Mouse (Mus musculus): ENCODE results near the gene Retreg3. TPM values are rescaled to one million over a fixed set of nuclear protein-coding genes. Genes with fewer than 3 reads are reported as not detected.
"Not testable (repeated sequence)": the region's sequence is repeated elsewhere in the genome, so short reads cannot be mapped to it uniquely, and the experiment has no call there.

The Retreg3 gene
- total RNA-seq, 2 experiments from 2014 or later = 57.1 to 61.1 TPM

DNA sequence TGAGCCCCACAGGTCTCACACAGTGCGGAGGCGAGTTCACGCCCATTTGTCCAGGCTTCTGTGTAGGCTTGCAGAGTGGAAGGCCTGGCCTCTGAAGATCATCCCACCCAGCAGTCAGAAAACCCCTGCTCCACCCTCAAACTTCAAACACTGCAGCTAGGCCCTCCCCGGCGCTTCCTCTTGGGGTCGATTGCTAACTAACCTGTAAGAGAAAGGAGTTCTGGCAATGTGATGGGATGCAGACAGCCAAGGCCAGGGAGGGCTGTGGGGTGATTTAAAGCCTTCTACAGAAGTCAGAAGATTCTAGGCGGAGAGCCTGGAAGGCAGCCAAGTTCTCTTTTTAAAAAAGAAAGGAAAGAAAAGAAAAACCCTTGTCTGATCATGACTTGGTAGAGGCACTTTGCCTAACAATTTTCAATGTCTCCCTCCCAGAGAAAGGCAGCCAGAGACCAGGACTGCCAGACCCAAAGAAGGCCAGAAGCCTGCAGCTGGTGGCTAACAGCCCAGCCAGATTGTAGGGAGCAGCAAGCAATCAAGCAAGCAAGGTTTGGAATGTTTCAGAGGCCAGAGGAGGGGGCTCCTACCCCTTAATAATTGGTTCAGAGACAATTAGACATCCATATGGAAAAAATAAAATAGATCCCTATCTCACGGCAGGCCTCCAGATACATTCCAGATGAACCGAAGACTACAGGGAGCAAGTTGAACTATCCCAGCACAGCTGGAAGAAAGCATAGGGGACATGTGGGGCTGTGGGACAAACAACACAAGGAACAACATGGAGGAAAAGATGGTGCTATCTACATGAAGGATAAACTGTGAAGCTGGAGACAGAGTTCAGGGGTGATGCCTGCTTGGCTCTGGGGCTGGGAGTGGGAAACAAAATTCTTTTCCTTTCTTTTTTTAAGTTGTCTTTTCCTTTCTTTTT lies 29.7 kb upstream of the Retreg3 start:
- no peak for DNase-seq (ENCODE audit: low spot score in 2 of 2)

DNA sequence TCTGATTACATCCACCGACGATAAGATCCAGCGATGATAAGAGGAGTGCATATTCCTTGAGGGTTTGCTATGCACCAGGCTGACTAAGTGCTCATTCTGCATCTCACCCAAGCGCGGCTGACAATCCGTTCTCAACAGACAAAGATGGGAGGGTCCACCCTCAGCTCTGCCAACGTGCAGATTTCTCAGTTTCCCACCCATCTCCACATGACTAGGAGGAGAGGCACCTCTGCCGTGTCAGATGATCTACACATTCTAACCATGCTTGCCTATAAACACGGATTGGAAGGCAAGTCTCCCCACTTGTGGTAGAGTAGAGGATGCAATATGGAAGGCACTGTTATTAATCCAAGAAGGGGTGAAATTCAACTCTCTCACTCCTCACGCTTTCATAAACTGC lies 29.1 kb upstream of the Retreg3 start:
- DNase-seq (ENCODE audit: low spot score in 2 of 2) = no peak

DNA sequence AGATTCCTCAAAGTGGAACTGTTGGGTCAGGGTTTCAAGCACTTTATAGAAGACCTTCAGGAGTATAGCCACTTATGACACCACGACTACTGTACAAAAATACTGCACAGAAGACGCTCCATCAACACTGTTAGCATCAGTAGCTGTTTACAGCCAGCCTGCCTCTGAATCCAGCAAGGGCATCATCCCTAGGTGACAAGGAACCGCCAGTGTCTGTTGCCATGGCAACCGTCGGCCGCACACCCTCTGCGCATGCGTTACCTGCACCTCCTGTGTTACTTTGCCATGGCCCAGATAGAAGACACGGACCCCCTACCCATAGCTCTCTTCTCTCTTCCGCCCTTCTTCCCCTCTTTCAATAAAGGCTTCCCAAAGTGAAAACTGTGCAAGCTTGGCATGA lies 26.7 kb upstream of the Retreg3 start:
- DNase-seq (ENCODE audit: low spot score in 2 of 2) = no peak

DNA sequence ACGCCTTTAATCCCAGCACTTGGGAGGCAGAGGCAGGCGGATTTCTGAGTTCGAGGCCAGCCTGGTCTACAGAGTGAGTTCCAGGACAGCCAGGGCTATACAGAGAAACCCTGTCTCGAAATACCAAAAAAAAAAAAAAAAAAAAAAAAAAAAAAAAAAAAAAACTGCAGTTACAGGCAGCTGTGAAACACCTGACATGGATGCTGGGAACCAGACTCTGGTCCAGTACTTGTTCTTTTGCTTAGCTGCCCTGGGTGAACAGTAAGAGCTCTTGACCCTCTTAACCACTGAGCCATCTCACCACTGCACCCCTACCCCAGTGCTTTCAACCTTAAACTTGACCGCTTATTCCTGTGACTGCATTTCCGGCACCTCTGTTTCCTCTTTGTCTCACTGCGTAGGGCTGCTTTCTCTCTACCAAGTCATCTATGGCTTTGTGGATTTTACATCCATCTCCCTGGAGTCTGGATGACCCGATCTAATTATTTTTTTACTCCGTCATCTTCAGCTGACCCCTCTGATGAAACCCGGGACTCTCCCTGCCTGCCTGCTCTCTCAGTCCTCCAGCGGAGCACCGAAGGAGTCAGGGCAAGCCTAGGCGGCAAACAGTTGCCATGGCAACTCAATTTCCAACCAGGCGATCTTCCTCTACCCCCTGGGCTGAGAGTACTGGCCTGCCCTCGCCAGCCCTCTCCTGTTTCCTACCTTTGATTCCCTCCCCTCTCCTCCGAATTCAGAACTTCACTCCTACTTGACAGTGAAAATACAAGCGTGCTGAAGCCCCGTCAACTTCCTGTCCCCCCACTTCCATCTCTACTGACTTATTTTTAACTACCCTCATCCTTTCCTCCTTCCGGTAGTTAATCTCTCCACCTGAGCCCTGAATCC lies 23.9 kb upstream of the Retreg3 start:
- peak in 1 of 2 experiments; percentile 43 for DNase-seq (ENCODE audit: low spot score in 2 of 2)

DNA sequence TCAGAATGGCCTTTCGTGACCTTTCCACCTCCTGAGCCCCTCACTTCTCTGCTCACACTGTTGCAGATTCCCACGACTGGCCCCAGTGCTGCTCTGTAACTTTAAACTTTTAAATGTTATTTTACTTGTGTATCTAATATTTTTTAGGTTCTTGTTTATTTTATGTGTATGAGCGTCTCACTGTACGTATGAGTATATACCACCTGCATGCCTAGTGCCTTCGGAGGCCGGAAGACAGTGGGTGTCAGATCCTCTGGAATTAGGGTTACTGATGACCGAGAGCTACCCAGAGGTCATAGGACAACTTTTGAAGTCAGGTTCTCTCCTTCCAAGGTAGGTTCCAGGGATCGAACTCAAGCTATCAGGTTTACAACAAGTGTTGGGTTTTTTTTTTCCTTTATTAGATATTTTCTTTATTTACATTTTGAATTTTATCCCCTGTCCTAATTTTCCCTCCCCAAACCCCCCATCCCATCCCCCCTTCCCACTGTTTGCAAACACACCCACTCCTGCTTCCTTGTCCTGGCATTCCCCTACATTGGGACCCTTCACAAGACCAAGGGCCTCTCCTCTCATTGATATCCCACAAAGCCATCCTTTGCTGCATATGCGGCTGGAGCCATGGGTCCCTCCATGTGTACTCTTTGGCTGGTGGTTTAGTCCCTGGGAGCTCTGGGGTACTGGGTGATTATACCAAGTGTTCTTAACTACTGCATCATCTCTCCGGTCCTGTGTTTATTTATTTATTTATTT lies 22.7 kb upstream of the Retreg3 start:
- no peak for DNase-seq (ENCODE audit: low spot score in 2 of 2)

DNA sequence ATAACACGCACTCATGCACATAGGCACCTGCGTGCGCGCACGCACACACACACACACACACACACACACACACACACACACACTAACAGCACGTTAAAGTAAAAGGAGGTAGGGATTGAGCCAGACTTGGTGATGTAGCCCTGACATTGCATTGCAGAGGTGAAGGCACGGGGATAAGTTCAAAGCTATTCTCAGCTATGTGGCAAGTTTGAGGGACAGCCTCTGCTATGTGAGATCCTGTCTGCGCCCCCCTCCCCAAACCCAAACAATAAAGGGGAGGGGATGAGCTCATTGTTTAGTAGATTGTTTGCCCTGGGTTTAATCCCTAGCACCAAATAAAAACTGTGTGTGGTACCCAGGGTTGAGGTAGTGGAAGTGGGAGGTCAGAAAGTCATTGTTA lies 21.4 kb upstream of the Retreg3 start:
- DNase-seq (ENCODE audit: low spot score in 2 of 2) = no peak

DNA sequence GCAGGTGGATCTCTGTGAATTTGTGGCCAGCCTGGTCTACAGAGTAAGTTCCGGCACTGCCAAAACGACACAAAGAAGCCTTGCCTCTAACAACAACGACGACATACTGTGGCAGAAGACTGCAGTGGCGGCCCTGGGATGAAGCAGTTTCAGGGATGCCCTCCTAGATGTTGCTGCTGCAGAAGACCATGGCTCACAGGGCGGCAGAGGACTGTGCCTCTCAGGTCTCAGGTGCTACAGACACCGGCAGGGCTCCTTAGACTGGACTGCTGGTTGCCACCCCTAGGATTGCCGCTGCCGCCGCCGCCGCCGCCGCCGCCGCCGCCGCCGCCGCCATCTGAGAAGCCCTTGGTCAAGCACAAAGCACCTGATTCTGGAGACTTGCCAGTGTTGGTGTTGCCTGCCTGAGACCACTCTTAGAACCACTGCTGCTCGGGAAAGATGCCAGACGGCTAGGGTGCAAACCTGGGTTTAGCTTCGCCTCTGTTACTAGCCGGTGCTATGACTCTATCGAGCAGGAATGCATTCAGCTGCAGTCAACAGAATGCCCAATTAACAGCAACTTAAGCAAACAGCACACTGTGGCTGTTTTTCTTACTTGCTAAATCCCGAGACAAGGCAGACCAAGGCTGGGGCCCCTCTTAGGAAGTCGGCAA lies 20.6 kb upstream of the Retreg3 start:
- DNase-seq (ENCODE audit: low spot score in 2 of 2) = no peak

DNA sequence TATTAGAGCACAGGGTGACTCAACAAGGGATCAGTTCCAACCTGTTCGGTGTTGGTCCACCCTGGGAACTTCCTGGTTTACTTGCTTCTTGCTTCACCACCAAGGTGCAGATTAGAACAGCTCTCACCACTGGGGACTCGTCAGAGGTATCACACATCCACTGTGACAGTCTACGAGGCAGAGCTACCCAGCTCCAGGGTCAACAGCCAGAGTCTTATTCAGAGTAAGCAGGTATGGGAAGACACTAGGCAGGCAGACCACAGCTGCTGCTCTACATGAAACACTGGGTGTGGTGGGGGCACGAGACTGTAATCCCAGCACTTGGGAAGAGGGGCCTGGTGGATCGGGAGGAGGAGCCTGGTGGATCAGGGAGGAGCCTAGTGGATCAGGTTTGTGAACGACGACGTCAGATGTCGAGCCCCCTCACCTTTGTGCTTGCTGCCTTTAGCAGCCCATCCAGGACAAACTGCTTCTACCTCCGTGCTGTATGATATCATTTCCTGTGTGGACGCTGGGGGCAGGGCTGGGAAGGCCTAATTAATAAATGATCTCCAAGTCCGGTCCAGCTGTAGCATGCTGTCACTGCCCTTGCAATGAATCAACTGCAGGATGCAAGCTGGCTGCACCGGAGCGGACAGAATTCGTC lies 19.0 kb upstream of the Retreg3 start:
- no peak for DNase-seq (ENCODE audit: low spot score in 2 of 2)

DNA sequence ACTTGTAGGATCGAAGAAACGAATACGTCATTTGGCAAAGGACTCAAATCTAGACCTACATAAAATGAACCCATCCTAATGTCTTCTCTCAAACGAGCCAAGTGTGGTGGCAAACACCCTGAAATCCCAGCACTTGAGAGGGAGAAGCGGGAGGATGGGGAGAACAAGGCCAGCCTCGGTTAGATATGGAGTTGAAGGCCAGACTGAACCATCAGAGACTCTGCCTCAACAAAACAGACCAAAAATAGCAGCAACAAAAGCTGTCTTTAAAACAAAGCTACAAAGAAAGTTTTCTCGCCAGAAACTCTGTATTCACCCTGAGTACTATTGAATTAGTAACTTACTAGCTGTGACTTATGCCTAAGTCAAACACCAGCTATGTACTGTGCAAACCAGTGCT lies 17.3 kb upstream of the Retreg3 start:
- no peak for DNase-seq (ENCODE audit: low spot score in 2 of 2)

DNA sequence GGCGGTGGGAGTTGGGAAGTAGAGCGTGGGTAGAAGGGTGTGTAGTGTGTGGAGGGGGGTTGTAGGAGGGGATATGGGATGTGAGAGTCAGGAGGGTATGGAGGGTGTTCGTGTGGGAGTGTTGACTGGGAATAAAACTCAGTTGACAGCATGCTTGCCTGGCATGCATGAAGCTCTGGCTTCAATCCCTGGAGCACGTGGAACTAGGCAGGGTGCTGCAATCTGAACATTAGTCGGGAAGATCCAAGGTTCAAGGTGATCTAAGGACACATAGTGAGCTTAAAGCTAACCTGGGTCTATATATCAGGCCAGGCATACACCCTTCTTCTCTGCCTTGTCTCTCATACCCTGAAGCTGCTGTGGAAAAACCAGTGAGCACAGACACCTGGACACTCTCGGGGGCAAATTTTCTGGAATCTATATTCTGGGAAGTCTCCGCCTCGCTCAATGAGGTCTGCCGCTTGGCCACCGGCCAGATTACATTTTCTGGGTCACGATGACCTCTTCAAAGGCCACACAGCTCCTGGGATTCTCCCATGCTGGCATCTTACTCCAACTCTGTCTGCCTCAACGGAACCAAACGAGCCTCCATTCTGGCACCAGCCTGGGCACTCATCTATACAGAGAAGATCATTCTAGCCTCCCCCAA lies 14.6 kb upstream of the Retreg3 start:
- DNase-seq (ENCODE audit: low spot score in 2 of 2) = peak in 1 of 2 experiments; percentile 48

DNA sequence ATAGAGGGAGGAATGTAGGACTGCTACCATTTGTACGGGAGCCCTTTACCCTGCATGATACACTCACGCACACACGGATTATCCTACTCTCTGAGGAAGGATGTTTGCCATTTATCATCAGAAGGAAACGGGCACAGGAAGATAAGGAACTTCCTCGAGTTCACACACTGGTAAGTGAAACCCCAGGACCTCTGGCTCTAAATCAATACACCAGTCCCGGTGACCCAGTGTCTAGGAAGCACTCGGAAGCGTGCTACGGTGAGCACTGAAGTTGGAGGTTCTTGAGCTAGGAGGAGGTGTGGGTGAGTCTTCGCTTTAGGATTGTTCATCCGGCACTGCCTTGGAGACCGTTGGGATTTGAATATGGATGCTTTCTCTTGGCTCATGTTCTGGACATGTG lies 13.3 kb upstream of the Retreg3 start:
- DNase-seq (ENCODE audit: low spot score in 2 of 2) = no peak

DNA sequence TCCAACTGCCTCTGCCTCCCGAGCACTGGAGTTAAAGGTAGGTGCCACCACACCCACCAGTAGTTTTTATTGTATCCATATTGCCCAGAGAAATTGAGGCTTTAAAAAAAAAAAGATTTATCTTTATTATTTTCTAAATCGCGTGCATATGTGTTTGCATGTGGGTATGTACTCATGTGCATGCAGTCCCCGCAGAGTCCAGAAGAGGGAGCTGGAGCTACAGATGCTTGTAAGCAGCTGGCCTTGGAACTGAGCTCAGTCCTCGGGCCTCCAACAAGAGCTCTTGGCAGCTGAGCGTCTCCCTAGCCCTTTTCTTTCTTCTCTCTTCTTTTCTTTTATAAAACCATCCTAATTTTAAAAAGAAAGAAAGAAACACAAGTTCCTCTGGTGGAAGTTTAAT lies 12.0 kb upstream of the Retreg3 start:
- DNase-seq (ENCODE audit: low spot score in 2 of 2) = no peak

DNA sequence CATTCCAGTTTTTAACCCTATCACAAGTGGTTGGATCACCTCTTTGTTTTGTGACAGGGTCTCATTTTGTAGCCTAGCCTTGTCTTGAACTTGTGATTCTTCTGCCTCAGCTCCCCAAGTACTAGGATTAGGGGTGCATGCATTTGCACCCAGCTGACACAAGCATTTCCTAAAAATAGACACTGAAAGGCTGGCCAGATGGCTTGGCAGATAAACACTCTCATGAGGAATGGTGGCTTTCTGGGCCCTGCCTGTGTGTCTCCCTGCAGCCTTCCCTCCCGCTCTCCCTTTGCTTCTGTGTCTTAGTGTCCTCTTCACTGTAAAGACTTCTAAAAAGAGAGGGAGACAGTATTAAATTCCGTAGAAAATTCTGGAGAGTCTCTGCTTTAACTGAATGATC lies 11.5 kb upstream of the Retreg3 start:
- no peak for DNase-seq (ENCODE audit: low spot score in 2 of 2)

DNA sequence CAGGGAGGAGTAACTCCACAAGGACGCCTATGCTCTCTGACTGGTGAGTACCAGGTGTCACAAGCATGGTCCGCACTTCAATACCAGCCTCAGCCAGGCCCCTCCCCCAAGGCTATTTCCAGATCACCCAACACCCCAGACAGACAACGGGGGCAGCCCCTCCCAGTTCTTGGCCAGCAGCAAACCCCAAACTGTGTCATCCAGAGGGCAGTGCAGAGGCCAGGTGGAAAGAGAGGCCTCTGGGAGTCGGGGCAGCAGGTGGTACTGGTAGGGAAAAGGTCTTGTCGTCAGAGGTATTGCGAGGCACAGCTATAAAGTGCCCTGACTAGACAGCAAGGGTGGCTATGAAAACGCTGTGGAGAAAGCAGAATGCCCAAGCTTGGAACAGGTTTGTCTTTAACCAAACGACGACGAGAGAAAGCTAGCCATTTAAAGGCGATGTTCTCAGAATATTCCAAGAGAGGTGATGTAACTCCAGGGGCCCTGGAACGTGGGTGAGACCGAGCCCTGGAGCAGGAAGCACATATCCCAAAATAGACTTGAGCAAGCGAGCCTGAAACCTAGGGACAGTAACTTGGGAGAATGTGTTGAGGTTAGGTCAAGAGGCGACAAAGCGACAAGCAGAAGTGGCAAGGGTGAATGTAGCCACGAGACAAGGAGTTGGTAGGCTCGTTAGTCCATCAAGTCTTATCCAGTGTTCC lies 10.5 kb upstream of the Retreg3 start:
- DNase-seq (ENCODE audit: low spot score in 2 of 2) = no peak

DNA sequence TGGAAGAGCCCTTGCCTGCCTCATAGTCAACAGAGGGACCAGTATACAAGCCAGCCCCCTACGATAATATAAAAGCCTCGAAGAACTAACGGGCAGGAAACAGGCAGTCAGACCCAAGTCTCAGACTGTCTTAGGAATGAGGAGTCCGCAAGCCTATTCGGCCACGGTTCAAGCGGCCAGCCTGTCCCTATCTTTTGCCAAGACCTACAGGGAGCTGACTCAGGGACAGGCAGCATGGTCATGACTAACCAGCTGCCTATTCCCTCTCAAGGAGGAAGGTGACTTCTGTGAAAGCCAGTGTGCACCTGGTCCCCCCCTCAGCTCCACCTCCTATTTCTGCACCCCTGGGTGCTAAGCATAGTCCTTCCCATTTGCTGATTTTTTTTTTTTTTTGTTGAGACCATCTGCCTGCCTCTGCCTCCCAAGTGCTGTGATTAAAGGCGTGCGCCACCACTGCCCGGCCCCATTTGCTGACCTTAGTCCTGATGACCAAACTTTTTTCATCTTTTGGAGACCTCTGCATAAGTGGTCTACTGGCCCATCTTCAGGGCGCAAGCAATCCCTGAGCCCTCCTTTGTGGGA lies 9.4 kb upstream of the Retreg3 start:
- DNase-seq (ENCODE audit: low spot score in 2 of 2) = no peak

DNA sequence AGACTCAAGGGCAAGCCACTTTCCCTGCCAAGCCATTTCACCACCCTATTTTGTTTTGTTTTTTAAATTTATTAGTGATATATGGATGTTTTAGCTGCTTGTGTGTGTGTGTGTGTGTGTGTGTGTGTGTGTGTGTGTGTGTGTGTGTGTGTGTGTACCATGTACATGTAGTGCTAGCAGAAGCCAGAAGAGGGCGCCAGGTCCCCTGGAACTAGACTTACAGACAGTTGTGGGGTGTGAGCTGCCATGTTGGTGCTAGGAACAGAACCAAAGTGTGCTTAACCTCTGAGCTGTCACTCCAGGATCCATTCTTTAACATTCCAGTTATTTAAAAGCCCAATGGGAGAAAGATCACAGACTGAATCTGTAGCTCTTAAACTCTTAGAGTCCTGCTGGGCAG lies 7.4 kb upstream of the Retreg3 start:
- no peak for DNase-seq (ENCODE audit: low spot score in 2 of 2)

DNA sequence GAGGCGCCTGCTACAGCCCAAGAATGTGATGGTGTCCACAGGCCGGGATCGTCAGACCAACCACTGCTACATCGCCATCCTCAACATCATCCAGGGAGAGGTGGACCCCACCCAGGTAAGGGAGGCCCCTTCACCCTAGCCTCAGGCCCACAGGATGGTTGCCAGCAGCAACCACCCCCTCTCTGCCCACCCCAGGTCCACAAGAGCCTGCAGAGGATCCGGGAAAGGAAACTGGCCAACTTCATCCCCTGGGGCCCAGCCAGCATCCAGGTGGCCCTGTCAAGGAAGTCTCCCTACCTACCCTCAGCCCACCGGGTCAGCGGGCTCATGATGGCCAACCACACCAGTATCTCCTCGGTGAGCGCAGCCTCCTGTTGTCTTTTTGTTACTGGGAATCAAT lies 5.3 kb upstream of the Retreg3 start:
- not testable (repeated sequence) for DNase-seq (ENCODE audit: low spot score in 2 of 2)

DNA sequence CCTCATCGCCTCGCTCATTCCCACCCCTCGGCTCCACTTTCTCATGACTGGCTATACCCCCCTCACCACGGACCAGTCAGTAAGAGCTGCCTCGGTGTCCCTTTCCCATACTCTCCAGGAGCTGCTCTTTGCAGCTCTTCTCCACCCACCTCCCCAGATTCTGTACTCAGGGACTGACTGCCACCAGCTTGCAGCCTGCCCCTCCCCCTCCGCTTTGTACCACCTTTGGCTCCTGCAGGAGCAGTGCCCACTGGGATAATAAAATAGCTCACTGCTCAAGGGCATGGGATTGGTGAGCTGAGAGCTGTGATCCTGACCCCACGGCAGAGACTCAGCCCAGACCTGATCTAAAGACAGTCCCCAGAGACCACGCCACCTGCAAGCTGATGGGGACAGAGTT lies 4.8 kb upstream of the Retreg3 start:
- DNase-seq (ENCODE audit: low spot score in 2 of 2) = not testable (repeated sequence)

Data from layer of hippocampus, postnatal 14 days (tissue).